Mouse (Mus musculus) liver, adult (tissue): ENCODE results near the gene Gm37240.

Experiments used
- GATA4 ChIP-seq: IDR thresholded peaks from 2 replicates; pipeline ENCODE4 v1.6.1; 2014; ENCODE audit warnings: mild to moderate bottlenecking, low read length; ENCODE audit not compliant: insufficient replicate concordance

The Gm37240 gene

DNA sequence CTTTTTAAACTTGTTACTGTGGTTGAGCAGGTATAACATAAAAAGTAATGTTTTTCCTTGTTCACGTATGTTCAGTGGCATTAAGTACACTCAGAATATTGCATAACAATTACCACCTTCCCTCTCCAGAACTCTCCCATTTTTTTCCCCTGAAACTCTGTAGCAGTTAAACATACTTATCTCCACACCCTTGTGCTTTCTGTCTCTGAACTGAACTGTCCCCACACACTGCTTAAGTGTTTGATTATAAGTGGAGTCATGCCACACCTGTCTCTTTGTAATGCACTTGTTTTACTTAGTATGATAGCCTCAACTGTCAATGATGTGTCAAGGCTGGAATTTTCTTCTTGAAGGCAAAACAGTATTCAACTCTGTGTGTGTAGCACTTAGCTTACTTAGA, 963.6 kb downstream of the Gm37240 start:
- no peak for TF ChIP-seq GATA4

DNA sequence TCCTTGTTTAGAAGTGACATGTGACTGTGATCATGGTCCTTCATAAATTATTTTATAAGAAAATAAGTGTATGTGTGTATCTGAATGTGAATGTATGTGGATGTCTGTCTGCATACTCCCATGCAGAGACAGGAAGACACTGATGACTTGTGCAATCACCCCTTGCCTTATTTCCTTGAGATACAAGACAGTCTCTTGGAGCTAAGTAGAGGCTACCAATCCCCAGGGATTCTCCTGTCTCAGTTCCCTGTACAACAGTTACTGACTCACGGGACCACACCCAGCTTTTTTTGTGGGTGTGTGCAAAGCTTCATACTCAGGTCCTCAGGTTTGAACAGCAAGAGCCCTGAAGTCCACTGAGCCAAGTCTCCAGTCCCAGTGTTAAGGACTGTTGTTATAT, 964.1 kb downstream of the Gm37240 start:
- TF ChIP-seq GATA4: no peak

GRCm38 (mm10) chr3:84921704-84922420, 965.5 kb downstream of the Gm37240 start:
- TF ChIP-seq GATA4: no peak

- TF ChIP-seq GATA4: no peak
Observed at GRCm38 (mm10) chr3:84917903-84918679, 969.2 kb downstream of the Gm37240 start.

DNA sequence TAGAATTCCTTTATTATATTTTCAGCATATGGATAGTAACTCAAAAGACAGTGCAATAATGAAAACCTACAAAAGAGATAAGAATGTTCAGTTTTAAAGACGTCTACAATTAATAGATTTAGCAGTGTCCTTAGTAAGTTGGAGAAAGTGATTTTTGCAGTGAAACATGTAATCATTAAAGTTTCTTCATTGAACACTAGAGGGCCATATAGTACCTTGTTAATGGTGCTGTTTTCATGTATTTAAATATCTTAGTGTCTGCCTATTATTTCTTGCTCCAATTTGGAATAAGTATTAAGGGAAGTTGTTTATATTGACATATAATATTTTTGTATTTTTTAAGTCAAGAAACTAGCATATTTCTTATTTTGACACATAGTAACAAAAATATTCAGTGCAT, 973.0 kb downstream of the Gm37240 start:
- no peak for TF ChIP-seq GATA4

DNA sequence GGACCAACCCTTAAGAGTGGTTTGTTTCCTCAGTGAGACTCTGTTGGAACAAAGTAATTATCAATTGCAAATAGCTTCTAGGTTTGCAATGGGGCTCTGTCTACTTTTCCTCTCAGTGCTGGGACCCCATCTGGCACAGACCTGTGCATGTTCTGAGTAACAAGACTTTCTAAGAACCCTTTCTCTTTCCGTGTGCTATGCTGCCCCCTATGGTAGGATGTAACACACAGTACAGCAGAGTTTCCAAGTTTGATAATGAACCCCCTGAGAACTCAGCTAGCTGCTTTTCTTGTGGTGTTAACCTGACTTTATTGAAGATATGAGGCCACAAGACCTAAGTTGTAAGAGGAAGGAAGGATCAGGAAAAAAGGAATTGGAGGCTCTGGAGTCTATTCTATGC, 980.8 kb downstream of the Gm37240 start:
- TF ChIP-seq GATA4: no peak

- no peak for TF ChIP-seq GATA4
Observed at GRCm38 (mm10) chr3:84897952-84898351, 989.4 kb downstream of the Gm37240 start.

GRCm38 (mm10) chr3:84890983-84891382, 996.3 kb downstream of the Gm37240 start:
- TF ChIP-seq GATA4: no peak

DNA sequence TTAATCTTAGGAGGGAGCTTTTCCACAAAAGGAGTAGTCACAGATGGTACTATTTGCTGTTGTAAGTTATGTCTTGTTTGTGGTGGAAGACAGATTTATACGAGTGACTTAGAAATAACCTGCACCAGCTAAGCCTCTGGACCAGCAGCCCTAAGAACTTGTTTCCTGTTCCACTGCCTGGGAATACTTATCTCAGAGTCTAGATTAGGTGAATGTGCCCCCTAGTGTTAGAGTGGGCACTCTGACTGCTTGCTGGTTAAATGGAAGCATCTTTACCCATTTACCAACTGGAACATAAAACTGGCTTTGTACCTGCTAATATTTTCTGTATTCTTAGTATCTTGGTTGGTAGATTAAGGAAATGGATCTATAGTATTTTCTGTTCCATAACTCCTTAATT, 997.7 kb downstream of the Gm37240 start:
- TF ChIP-seq GATA4: 0 out of 2 replicates have a peak, but pooled peaks have one; percentile 38

GRCm38 (mm10) chr3:84883817-84884483, 1003.4 kb downstream of the Gm37240 start:
- peak; percentile 51; the same call in 1 of the 2 replicates for TF ChIP-seq GATA4

DNA sequence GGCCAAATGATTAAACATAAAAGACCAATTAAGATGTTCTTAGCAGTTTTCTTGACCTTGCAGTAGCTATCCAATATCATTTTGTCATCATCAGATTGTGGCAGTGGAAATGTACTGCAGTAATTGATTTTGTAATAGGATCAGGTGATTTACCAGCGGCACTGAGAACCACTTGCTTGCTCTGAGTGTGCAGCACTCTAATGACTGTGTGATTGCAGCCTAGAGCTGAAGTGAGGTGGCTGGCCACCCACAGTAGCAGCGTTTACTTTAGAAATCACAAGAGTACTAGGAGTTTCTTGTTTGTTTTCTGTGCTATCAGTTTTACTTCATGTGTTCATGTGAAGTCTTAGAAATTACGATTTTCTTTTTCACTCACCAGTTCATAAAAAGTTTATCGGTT, 1011.1 kb downstream of the Gm37240 start:
- TF ChIP-seq GATA4: no peak

GRCm38 (mm10) chr3:84875306-84875705, 1012.0 kb downstream of the Gm37240 start:
- TF ChIP-seq GATA4: no peak

GRCm38 (mm10) chr3:84870126-84870525, 1017.2 kb downstream of the Gm37240 start:
- no peak for TF ChIP-seq GATA4

GRCm38 (mm10) chr3:84867991-84868390, 1019.3 kb downstream of the Gm37240 start:
- no peak for TF ChIP-seq GATA4

DNA sequence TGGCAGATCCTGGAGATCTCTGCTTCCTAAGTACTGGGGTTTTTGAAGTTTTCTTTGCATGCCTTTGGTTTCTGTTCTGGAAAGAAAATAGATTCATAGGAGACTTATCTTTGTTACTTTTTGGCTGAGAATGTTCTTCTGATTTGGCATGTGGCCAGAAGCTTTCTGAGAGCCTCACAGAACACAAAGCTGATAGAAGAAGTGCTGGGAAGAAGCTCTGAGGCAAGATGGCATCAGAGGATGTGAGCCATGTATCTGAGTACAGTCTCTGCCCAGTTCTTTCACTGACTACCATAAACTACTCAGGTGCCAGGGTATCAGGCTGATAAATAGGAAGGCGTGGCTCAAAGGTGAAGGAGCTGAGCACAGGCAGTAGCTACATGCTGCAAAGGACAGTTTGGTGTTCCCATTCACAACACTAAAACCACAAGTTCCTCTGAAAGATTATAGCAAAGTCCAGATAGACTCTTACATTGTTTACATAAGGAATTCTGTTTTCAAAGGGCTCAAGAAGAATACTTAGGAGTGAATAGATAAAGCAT, 1019.8 kb downstream of the Gm37240 start:
- no peak for TF ChIP-seq GATA4
